Mouse (Mus musculus) kidney, adult 2 months (tissue): ENCODE data around the gene Snai3. TPM values are rescaled to one million over a fixed set of nuclear protein-coding genes. Genes with fewer than 3 reads are reported as not detected.
A peak's percentile ranks its signal among the peaks of the same experiment; 100 is the strongest.

Experiments used
- DNase-seq: peaks from one replicate; pipeline ENCODE4 v3.0.0; 2021
- H3K27ac ChIP-seq: fragments of 200-500 bp; 2 replicates; pipeline ENCODE4 v1.5.1; 2012; ENCODE audit warnings: low read depth, low read length, control low read depth, inconsistent platforms; ENCODE audit not compliant: insufficient read depth
- H3K27me3 ChIP-seq: fragments of 200-500 bp; replicated peaks from 2 replicates; pipeline ENCODE4 v1.6.1; 2012; ENCODE audit warnings: mild to moderate bottlenecking, moderate library complexity, low read length, inconsistent platforms; ENCODE audit not compliant: control insufficient read depth, insufficient read depth
- H3K36me3 ChIP-seq: fragments of 200-500 bp; 2 replicates; pipeline ENCODE4 v1.6.1; 2012; ENCODE audit warnings: mild to moderate bottlenecking, moderate library complexity, low read length, inconsistent platforms; ENCODE audit not compliant: control insufficient read depth, insufficient read depth
- H3K4me1 ChIP-seq: fragments of 200-500 bp; 2 replicates; pipeline ENCODE4 v1.6.1; 2011; ENCODE audit warnings: low read length; ENCODE audit not compliant: control insufficient read depth, insufficient read depth
- H3K4me3 ChIP-seq: fragments of 200-500 bp; 2 replicates; pipeline ENCODE4 v1.5.1; 2011; ENCODE audit warnings: mild to moderate bottlenecking, low read depth, low read length, control low read depth; ENCODE audit not compliant: insufficient read depth
- CTCF ChIP-seq: fragments of 200-500 bp; conservative IDR thresholded peaks from 2 replicates; pipeline ENCODE4 v1.5.1; 2011; ENCODE audit warnings: low read depth, mild to moderate bottlenecking, control low read depth, low read length, moderate library complexity, mixed read lengths; ENCODE audit not compliant: insufficient read depth, insufficient read length
- POLR2A ChIP-seq: fragments of 200-500 bp; IDR thresholded peaks from one replicate; pipeline ENCODE4 v1.6.1; 2011; ENCODE audit warnings: low read depth, low read length, control low read depth
- WGBS: fragments of 180-500 bp; shearing (Covaris S2); methylation state at CpG from one replicate; pipeline ENCODE4 v1.1.7; 2018; 5-methylcytosine and 5-hydroxymethylcytosine counted together
- polyA plus RNA-seq: library from polyadenylated mRNA; depleted of rRNA; stranded (reverse); fragments of >200 nt; gene quantifications from 2 replicates; pipeline ENCODE4 v1.2.3, GENCODE M21; 2012

Gene Snai3
- polyA plus RNA-seq, 1 experiment: 1.7 TPM

DNA sequence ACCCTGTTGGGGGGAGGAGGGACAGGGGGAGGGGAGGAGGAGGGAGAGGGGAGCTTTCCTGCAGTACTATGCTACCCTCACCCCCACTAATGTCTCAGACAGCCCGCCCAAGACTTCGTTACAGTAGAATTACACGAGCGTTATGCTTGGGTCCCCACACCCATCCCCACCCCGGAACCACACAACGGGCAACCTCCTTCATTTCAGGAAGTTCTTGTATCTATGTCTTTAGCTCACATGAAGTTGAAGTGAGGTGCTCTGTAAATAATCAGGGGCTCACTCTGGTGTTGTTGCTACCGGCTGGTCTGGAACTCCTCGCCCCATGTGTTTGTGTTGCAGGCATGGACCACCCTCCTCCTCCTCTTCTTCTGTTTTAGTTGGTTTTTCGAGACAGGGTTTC is 32.4 kb downstream of the Snai3 start:
- Histone ChIP-seq H3K4me3 (no peak overlapping the region), H3K27me3 (no peaks in the 10 kb centered on the region), H3K36me3 (no peaks in the 10 kb centered on the region; the same call in none of the 2 replicates), H3K4me1 (peaks cover 10% of the 10 kb centered on the region; the same call in 1 of the 2 replicates), H3K27ac (no peak overlapping the region)
- WGBS: 82% methylated on average over 9 of the region's 9 CpGs
- TF ChIP-seq CTCF (no peak), POLR2A (no peak)
- no peak for DNase-seq

DNA sequence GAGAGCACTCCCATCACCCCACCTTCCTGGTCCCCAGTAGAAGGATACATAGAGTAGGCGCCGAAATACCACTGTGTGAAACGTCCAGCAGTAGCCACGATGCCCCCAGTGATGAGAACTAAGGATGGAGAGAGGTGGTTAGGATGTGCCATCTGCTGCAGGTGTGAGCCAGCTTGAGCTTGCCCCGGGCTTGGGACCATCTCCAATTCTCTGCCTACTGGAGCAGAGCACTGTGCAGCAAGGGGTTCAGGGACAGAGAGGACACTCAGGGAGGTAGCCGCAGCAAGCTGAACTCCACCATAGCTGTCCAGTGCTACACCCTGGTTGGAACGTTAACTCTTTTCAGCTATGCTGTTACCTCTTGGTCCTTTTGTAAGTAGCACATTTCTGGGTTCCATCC is 32.9 kb downstream of the Snai3 start:
- no peaks in the 10 kb centered on the region for H3K27me3 ChIP-seq
- WGBS: 74% methylated on average over 7 of the region's 7 CpGs
- H3K4me1 ChIP-seq: peaks cover 7% of the 10 kb centered on the region; the same call in 1 of the 2 replicates
- no peak overlapping the region for H3K27ac ChIP-seq
- H3K4me3 ChIP-seq: no peak overlapping the region
- no peaks in the 10 kb centered on the region; the same call in none of the 2 replicates for H3K36me3 ChIP-seq
- TF ChIP-seq POLR2A (no peak), CTCF (no peak)
- no peak for DNase-seq

DNA sequence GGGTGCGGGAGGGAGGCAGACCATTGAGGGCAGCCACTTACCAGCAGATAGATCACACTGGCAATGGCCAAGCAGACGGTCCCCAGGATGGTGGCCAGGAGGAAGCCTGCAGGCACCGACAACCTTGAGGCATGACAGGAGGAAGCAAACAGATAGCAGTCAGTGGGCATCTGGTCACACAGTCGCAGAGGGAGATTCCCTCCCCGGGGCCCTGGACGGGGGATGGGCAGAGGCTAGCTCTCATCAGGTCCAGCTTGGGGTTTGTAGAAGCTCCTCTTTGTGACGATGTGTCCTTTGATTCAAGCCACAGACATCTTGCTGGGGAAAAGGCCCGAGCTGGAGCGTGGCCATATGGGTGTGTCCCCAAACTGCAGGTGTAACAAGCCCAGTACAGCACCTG is 34.4 kb downstream of the Snai3 start:
- 84% methylated on average over 9 of the region's 9 CpGs for WGBS
- H3K4me3 ChIP-seq: no peak overlapping the region

DNA sequence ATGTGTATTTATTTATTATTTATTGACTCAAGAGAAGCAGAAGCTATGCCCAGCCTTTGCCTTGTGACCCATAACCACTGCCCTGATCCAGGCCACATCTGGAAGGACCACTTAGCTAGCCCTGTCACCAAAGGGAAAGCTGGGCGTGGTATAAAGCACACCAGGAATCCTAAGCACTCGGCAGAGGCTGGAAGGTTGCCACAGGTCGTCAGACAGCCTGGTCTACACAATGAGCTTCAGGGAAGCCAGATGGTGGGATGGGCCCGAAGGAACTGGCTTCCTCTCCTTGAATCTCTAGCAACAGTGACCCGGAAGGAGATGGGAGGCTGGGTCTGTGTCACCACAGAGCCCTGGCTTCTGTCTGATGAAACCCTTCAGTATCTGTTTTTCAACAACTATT is 36.9 kb downstream of the Snai3 start:
- H3K27me3 ChIP-seq: no peaks in the 10 kb centered on the region
- no peaks in the 10 kb centered on the region for H3K4me1 ChIP-seq
- no peak for TF ChIP-seq POLR2A
- TF ChIP-seq CTCF: no peak
- no peaks in the 10 kb centered on the region; the same call in none of the 2 replicates for H3K36me3 ChIP-seq
- H3K27ac ChIP-seq: no peak overlapping the region
- H3K4me3 ChIP-seq: no peak overlapping the region
- WGBS: 18% methylated on average over 5 of the region's 5 CpGs
- peak; percentile 65 for DNase-seq

More for the DNA sequence above, 34.4 kb downstream of the Snai3 start:
- Histone ChIP-seq H3K4me1 (peaks cover 7% of the 10 kb centered on the region; the same call in 1 of the 2 replicates), H3K27ac (no peak overlapping the region), H3K27me3 (no peaks in the 10 kb centered on the region), H3K36me3 (no peaks in the 10 kb centered on the region; the same call in none of the 2 replicates)
- no peak for DNase-seq
- TF ChIP-seq CTCF: no peak
- no peak for TF ChIP-seq POLR2A

DNA sequence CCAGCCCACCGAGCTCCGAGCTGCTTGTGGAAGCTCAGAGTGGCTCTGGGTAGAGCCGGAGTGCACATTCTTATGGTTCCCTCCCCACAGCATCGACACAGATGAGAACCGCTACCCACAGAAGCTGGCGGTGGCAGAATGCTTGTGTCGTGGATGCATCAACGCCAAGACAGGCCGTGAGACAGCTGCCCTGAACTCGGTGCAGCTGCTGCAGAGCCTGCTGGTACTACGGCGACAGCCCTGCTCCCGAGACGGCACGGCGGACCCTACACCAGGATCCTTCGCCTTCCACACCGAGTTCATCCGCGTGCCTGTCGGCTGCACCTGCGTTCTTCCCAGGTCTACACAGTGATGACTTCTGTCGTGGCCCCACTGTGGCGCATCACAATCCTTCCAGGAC is 37.3 kb downstream of the Snai3 start:
- TF ChIP-seq POLR2A (no peak), CTCF (no peak)
- Histone ChIP-seq H3K27me3 (no peaks in the 10 kb centered on the region), H3K4me1 (no peaks in the 10 kb centered on the region), H3K4me3 (no peak overlapping the region), H3K27ac (no peak overlapping the region), H3K36me3 (no peaks in the 10 kb centered on the region; the same call in none of the 2 replicates)
- no peak for DNase-seq
- WGBS: 85% methylated on average over 24 of the region's 24 CpGs

DNA sequence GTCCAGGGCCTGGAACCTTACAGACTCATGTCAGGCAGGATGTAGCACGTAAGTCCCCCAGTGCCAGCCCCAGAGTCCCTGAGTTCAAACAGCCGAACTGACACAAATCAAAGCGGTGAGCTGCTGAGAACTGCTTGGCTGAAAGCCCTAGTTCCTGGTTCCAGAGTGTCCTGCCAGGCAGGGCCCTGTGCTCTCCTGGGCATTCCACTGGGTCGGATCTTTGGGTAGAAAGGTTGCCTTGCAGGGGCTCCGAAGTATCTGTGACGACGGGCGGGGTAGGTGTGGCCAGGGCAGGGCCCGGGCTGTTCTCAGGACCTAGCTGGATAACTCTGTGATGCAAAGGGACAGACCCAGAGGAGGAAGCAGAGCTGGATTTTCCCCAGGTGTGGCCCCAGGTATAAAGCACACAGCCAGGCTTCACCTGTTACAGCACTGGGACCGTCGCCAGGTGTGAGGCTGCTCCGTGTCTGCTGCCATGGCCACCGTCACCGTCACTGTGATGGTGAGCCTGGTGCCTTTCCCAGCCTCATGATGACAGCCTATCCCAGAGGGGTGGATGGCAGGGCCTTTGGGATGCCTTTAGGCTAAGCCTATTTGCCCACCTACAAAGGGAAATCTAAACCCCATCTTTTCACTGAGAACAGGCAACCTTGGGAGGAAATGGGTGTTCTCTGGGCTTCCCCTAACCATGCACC is 39.0 kb downstream of the Snai3 start, which contains the start of gene Il17c:
Il17c (plus strand) TSS at position 645 of the 695 bp plus-strand sequence.
- H3K27ac ChIP-seq: no peak within 1 kb of the TSS
- H3K4me3 ChIP-seq: no peak within 1 kb of the TSS
- TF ChIP-seq CTCF (no peak), POLR2A (no peak)
- H3K4me1 ChIP-seq: 0 out of 2 replicates have a peak, but pooled peaks cover 3% of the 10 kb centered on the region
- WGBS: 54% methylated on average over 14 of the region's 14 CpGs
- DNase-seq: peak; percentile 64
- H3K27me3 ChIP-seq: no peaks in the 10 kb centered on the region
- H3K36me3 ChIP-seq: no peaks in the 10 kb centered on the region; the same call in none of the 2 replicates

DNA sequence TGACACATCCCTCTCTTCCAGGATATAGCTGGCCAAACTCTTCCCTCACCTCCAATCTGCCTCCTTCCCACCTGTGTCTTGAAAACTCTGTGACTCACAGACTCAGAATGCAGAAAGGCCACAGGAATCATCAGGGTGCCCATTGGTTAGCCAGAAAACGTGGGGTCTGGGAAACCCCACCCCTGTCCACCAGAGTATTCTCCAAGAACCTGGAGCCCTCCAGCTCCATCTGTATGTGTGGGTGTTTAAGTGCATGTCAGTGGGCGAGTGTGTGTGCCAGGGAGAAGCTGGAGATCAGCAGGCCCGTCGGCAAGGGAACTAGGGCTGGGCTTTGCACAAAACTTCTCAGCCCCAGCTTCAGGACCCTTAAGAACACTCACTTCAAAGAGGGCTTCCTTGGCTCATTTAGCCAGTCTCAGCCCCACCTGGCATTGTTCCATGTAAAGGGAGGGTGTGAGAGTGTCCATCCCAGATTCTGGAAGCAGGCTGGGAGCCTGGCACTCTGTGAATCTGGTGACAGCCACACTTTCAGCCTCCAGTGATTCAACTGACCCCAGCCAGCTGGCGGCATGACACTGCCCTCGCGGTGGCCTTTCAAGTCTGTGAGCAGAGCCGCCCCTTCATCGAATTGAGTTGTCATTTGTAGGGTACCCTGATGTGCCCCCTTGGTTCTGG is 40.5 kb downstream of the Snai3 start:
- H3K27me3 ChIP-seq: no peaks in the 10 kb centered on the region
- H3K36me3 ChIP-seq: peaks cover 4% of the 10 kb centered on the region; the same call in 1 of the 2 replicates
- TF ChIP-seq POLR2A: no peak
- no peak for TF ChIP-seq CTCF
- no peak for DNase-seq
- 0 out of 2 replicates have a peak, but pooled peaks cover 3% of the 10 kb centered on the region for H3K4me1 ChIP-seq
- H3K4me3 ChIP-seq: no peak overlapping the region
- H3K27ac ChIP-seq: no peak overlapping the region
- 62% methylated on average over 9 of the region's 9 CpGs for WGBS
